Mouse (Mus musculus) forebrain, embryonic 10.5 days (tissue): ENCODE measurements at regions not wholly inside any gene's neighbourhood (a gene's known extent, or its start where the extent isn't known, plus 50 kb on each side); places are given as distances from the start of the nearest gene placed in this dataset.

Experiments
- DNase-seq: peaks from one replicate; pipeline ENCODE4 v3.0.0-alpha.2; 2017; ENCODE audit warnings: low spot score; ENCODE audit errors: extremely low spot score
- H3K27ac ChIP-seq: fragments of 300-500 bp; sonication (generic); 2 replicates; pipeline ENCODE4 v1.5.1; 2016; ENCODE audit warnings: mild to moderate bottlenecking
- H3K27me3 ChIP-seq: fragments of 300-500 bp; sonication (generic); 2 replicates; pipeline ENCODE4 v1.6.1; 2016; ENCODE audit warnings: mild to moderate bottlenecking; ENCODE audit not compliant: poor library complexity, severe bottlenecking
- H3K36me3 ChIP-seq: fragments of 300-500 bp; sonication (generic); replicated peaks from 2 replicates; pipeline ENCODE4 v1.6.1; 2016; ENCODE audit warnings: mild to moderate bottlenecking, moderate library complexity
- H3K4me1 ChIP-seq: fragments of 300-500 bp; sonication (generic); 2 replicates; pipeline ENCODE4 v1.6.1; 2016
- H3K4me3 ChIP-seq: fragments of 300-500 bp; sonication (generic); 2 replicates; pipeline ENCODE4 v1.5.1; 2016; ENCODE audit warnings: mild to moderate bottlenecking, moderate library complexity
- H3K9me3 ChIP-seq: fragments of 300-500 bp; sonication (generic); 2 replicates; pipeline ENCODE4 v1.6.1; 2016; ENCODE audit warnings: mild to moderate bottlenecking, moderate library complexity
- WGBS: fragments of 180-500 bp; shearing (Covaris S2); methylation state at CpG from one replicate; pipeline ENCODE4 v1.1.7; 2016; 5-methylcytosine and 5-hydroxymethylcytosine counted together

DNA sequence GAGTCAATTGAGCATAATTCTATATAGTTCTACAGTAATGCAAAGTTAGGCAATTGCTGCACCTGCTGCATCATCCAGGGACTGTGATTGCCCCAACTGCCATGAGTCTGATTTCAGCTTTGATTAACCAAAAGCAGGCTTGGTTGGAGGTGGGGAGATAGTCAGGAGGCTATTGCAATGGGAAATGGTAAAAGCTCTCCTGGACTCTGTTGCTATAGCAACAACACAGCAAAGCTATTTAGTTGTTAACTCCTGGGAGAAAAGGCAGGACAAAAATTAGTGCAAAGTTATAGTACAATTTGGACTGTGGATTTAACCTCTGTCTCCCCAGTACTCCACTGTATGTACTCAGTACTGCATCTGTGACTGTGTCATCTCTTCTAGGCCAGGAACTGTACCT lies 51.7 kb upstream of the Rasgrf1 start:
- Histone ChIP-seq H3K36me3 (no peaks in the 10 kb centered on the region), H3K9me3 (no peaks in the 10 kb centered on the region), H3K27ac (no peak overlapping the region), H3K27me3 (no peaks in the 10 kb centered on the region), H3K4me1 (peaks cover 4% of the 10 kb centered on the region), H3K4me3 (no peak overlapping the region)
- DNase-seq, result no peak

- no peaks in the 10 kb centered on the region for H3K36me3 ChIP-seq
- no peaks in the 10 kb centered on the region for H3K27me3 ChIP-seq
- 93% methylated on average over 10 of the region's 10 CpGs for WGBS
- no peaks in the 10 kb centered on the region for H3K4me1 ChIP-seq
- no peaks in the 10 kb centered on the region for H3K9me3 ChIP-seq
- DNase-seq, result no peak
- no peak overlapping the region for H3K27ac ChIP-seq
- H3K4me3 ChIP-seq, result no peak overlapping the region
These were observed 59.0 kb upstream of the Rasgrf1 start for GRCm38 (mm10) chr9:89850491-89851282.

GRCm38 (mm10) chr9:89849947-89850346 lies 59.8 kb upstream of the Rasgrf1 start:
- H3K27me3 ChIP-seq, result no peaks in the 10 kb centered on the region
- no peak for DNase-seq
- H3K4me3 ChIP-seq, result no peak overlapping the region
- no peaks in the 10 kb centered on the region for H3K4me1 ChIP-seq
- H3K36me3 ChIP-seq, result no peaks in the 10 kb centered on the region
- 94% methylated on average over 3 of the region's 3 CpGs for WGBS
- no peak overlapping the region for H3K27ac ChIP-seq
- no peaks in the 10 kb centered on the region for H3K9me3 ChIP-seq

DNA sequence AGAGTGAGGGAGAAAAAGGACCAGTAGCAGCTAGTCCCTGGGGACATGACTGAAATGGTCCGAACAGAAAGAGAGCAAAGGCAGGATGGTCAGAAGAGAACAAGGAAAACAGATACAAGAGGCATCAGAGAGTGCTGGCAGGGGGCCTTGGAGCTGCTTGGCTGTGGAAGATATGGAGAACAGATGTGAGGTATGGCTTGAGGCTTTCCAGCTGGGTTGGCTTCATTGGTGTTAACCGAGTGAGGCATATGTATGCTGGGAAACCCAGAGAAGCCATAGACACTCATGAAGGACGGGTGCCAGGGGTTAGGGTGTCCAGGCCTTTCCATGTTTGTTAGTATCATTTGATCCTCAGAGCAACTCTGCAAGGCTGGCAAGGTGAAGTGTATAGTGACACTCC lies 61.1 kb upstream of the Rasgrf1 start:
- H3K4me3 ChIP-seq, result no peak overlapping the region
- H3K27ac ChIP-seq, result no peak overlapping the region
- no peaks in the 10 kb centered on the region for H3K27me3 ChIP-seq
- no peak for DNase-seq
- WGBS, result 81% methylated on average over 3 of the region's 3 CpGs
- H3K9me3 ChIP-seq, result no peaks in the 10 kb centered on the region
- H3K4me1 ChIP-seq, result no peaks in the 10 kb centered on the region
- H3K36me3 ChIP-seq, result no peaks in the 10 kb centered on the region

DNA sequence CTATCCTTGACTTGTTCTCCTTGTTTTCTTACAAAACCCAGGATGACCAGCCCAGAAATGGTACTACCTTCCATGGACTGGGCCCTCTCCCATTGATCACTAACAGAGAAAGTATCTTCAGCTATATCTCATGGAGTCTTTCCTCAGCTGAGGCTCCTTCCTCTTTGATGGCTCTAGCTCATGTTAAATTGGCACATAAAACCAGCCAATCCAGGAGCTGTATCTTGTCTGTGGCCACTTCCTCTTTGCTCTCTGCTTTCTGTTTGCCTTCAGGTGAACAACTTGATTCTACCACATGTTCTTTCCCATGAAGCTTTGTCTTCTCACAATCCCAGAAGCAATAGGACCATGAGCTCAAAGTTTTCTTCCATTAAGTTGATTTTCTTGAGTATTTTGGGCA lies 62.7 kb upstream of the Rasgrf1 start:
- H3K36me3 ChIP-seq, result no peaks in the 10 kb centered on the region
- H3K27ac ChIP-seq, result no peak overlapping the region
- H3K9me3 ChIP-seq, result no peaks in the 10 kb centered on the region
- H3K4me1 ChIP-seq, result peaks cover 9% of the 10 kb centered on the region
- no peak overlapping the region for H3K4me3 ChIP-seq
- H3K27me3 ChIP-seq, result no peaks in the 10 kb centered on the region
- DNase-seq, result no peak

- no peaks in the 10 kb centered on the region for H3K36me3 ChIP-seq
- H3K9me3 ChIP-seq, result no peaks in the 10 kb centered on the region
- no peak overlapping the region for H3K4me3 ChIP-seq
- H3K27ac ChIP-seq, result no peak overlapping the region
- H3K27me3 ChIP-seq, result no peaks in the 10 kb centered on the region
- WGBS, result 93% methylated on average over 8 of the region's 8 CpGs
- H3K4me1 ChIP-seq, result peaks cover 12% of the 10 kb centered on the region
- DNase-seq, result no peak
These were observed 67.0 kb upstream of the Rasgrf1 start for GRCm38 (mm10) chr9:89842776-89843089.

GRCm38 (mm10) chr9:89841866-89842775 lies 67.6 kb upstream of the Rasgrf1 start:
- Histone ChIP-seq H3K27ac (no peak overlapping the region), H3K27me3 (no peaks in the 10 kb centered on the region), H3K36me3 (no peaks in the 10 kb centered on the region), H3K4me1 (peaks cover 12% of the 10 kb centered on the region), H3K4me3 (no peak overlapping the region), H3K9me3 (no peaks in the 10 kb centered on the region)
- WGBS, result 70% methylated on average over 12 of the region's 12 CpGs
- no peak for DNase-seq

GRCm38 (mm10) chr9:89841371-89841770 lies 68.3 kb upstream of the Rasgrf1 start:
- Histone ChIP-seq H3K9me3 (no peaks in the 10 kb centered on the region), H3K4me1 (peaks cover 12% of the 10 kb centered on the region), H3K27me3 (no peaks in the 10 kb centered on the region), H3K4me3 (no peak overlapping the region), H3K27ac (no peak overlapping the region), H3K36me3 (no peaks in the 10 kb centered on the region)
- DNase-seq, result no peak
- 67% methylated on average over 2 of the region's 2 CpGs for WGBS

DNA sequence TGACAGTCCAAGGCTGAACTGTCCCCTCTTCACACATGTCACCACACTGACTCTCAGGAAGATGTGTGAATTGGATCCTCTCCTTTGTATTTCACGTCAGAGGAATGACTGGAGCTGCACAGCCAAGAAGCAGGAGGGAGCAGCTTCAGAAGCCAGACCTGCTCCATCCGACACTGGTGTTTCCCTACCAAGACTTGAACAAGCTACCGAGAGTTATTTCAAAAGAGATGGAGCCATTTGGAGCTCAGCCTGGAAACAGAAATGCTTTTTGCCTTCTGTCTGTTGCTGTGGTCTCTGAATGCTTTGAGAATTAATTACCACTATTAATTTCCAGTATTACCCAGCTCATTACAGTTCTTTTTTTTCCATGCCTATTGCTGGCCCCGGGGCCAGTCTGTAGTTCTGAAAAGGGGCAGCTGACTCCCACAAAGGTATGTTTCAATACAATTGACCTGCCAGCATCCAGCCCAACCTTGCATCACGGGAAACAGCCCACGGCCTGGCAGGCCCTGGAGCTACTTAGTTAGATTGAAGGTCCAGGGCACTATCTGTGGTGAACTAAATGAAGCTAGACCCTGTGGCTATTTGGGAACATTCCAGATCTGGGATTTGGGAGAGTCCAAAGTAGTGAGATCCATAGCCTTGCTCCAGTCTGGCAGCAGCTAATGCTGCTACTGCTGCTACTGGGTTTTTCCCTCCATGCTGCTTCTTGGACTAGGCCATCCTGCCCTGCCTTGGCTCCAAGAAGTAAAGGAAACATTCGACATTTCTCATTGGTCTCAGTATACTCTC lies 73.1 kb upstream of the Rasgrf1 start:
- Histone ChIP-seq H3K4me3 (no peak overlapping the region), H3K36me3 (no peaks in the 10 kb centered on the region), H3K9me3 (no peaks in the 10 kb centered on the region), H3K27me3 (no peaks in the 10 kb centered on the region), H3K4me1 (0 out of 2 replicates have a peak, but pooled peaks cover under 1% of the 10 kb centered on the region), H3K27ac (no peak overlapping the region)
- no peak for DNase-seq
- WGBS, result 84% methylated on average over 7 of the region's 7 CpGs

DNA sequence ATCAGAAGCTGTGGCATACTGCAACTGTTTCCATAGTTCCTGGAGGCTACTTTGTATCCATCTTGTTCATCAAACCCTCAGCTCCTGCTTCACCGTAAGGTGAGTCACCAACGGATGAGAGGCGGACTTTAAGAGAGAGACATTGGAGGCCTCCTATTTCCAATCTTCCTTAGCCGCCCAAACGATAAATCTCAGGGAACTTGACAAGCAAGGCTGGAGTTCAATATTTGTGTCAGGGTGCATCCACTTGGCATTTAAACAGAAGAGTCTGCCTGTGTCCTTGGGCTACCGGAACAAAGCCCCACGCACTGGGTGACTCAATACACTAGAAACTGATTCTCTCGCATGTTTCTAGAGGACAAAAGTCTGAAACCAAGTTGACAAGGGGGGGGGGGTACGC lies 76.1 kb upstream of the Rasgrf1 start:
- Histone ChIP-seq H3K36me3 (no peaks in the 10 kb centered on the region), H3K4me3 (no peak overlapping the region), H3K27ac (no peak overlapping the region), H3K27me3 (no peaks in the 10 kb centered on the region), H3K9me3 (no peaks in the 10 kb centered on the region), H3K4me1 (no peaks in the 10 kb centered on the region)
- 91% methylated on average over 9 of the region's 9 CpGs for WGBS
- no peak for DNase-seq

GRCm38 (mm10) chr9:89831855-89832254 lies 77.9 kb upstream of the Rasgrf1 start:
- H3K36me3 ChIP-seq, result no peaks in the 10 kb centered on the region
- no peak overlapping the region for H3K4me3 ChIP-seq
- WGBS, result 94% methylated on average over 14 of the region's 14 CpGs
- H3K27ac ChIP-seq, result no peak overlapping the region
- H3K9me3 ChIP-seq, result no peaks in the 10 kb centered on the region
- no peak for DNase-seq
- no peaks in the 10 kb centered on the region for H3K4me1 ChIP-seq
- H3K27me3 ChIP-seq, result no peaks in the 10 kb centered on the region

DNA sequence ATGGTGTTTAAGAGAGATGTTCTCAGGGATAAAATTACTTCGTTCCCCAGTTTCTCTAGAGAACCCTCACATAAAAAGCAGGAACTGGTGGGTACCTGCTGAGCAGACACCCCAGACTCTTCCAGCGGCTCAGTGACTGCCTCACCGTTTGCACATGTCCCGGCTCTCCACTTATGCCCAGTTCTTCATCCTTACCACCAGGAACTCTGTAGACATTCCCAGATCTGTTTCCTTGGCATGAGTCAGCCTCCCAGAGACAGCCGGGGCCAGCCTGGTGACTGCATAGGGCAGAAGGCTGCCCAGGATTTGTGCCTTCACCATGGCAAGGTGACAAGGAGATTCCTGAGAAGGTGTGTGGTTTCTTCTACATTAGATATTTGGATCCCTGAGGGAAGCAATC lies 81.6 kb upstream of the Rasgrf1 start:
- Histone ChIP-seq H3K9me3 (no peaks in the 10 kb centered on the region), H3K27me3 (no peaks in the 10 kb centered on the region), H3K4me1 (no peaks in the 10 kb centered on the region), H3K4me3 (no peak overlapping the region), H3K36me3 (no peaks in the 10 kb centered on the region), H3K27ac (no peak overlapping the region)
- no peak for DNase-seq
- 90% methylated on average over 5 of the region's 5 CpGs for WGBS

DNA sequence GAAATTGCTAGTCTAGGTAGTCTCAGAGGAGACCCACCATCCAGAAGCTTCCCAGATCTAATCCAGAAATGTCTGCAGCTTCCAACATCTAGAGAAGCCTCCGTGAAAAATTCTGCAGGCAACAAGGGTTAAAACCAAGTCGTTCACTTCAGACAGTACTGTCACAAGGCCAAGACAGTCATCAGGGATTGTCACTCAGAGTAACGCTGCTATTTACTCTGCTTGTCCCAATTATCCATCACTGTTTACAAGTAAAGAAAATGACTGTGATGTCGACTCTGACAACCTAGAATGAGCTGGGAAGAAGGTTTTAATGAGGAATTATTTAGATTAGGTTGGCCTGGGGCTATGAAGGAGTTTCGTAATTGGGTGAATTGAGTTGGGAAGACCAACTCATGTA lies 82.1 kb upstream of the Rasgrf1 start:
- DNase-seq, result no peak
- 67% methylated on average over 5 of the region's 5 CpGs for WGBS
- no peak overlapping the region for H3K27ac ChIP-seq
- no peak overlapping the region for H3K4me3 ChIP-seq
- no peaks in the 10 kb centered on the region for H3K9me3 ChIP-seq
- H3K36me3 ChIP-seq, result no peaks in the 10 kb centered on the region
- H3K27me3 ChIP-seq, result no peaks in the 10 kb centered on the region
- no peaks in the 10 kb centered on the region for H3K4me1 ChIP-seq
